Mouse (Mus musculus) liver, embryonic 13.5 days (tissue): ENCODE data around the gene F11r. TPM values are rescaled to one million over a fixed set of nuclear protein-coding genes. Genes with fewer than 3 reads are reported as not detected.
"Not testable (repeated sequence)": the region's sequence is repeated elsewhere in the genome, so short reads cannot be mapped to it uniquely, and the experiment has no call there.

Experiments
- ATAC-seq: fragments of 200-750 bp; cut with Nextera tagmentation; 2 replicates; pipeline ENCODE4 v1.8.0; 2017; ENCODE audit warnings: low read depth, mild to moderate bottlenecking, moderate number of reproducible peaks, moderate library complexity
- DNase-seq: peaks from one replicate; pipeline ENCODE4 v3.0.0; 2022
- H3K27ac ChIP-seq: fragments of 300-500 bp; sonication (generic); 2 replicates; pipeline ENCODE4 v1.5.1; 2015; ENCODE audit warnings: moderate library complexity, mild to moderate bottlenecking, inconsistent platforms
- H3K27me3 ChIP-seq: fragments of 300-500 bp; sonication (generic); 2 replicates; pipeline ENCODE4 v1.6.1; 2015; ENCODE audit warnings: mild to moderate bottlenecking, inconsistent platforms
- H3K36me3 ChIP-seq: fragments of 300-500 bp; sonication (generic); 2 replicates; pipeline ENCODE4 v1.6.1; 2015; ENCODE audit warnings: mild to moderate bottlenecking, inconsistent platforms
- H3K4me1 ChIP-seq: fragments of 300-500 bp; sonication (generic); replicated peaks from 2 replicates; pipeline ENCODE4 v1.6.1; 2015; ENCODE audit warnings: inconsistent platforms
- H3K4me2 ChIP-seq: fragments of 300-500 bp; sonication (generic); 2 replicates; pipeline ENCODE4 v1.6.1; 2015; ENCODE audit warnings: inconsistent platforms, mild to moderate bottlenecking, moderate library complexity
- H3K4me3 ChIP-seq: fragments of 300-500 bp; sonication (generic); replicated peaks from 2 replicates; pipeline ENCODE4 v1.5.1; 2015; ENCODE audit warnings: mild to moderate bottlenecking, inconsistent platforms
- H3K9ac ChIP-seq: fragments of 300-500 bp; sonication (generic); 2 replicates; pipeline ENCODE4 v1.6.1; 2015; ENCODE audit warnings: mild to moderate bottlenecking, inconsistent platforms
- H3K9me3 ChIP-seq: fragments of 300-500 bp; sonication (generic); replicated peaks from 2 replicates; pipeline ENCODE4 v1.6.1; 2016; ENCODE audit warnings: inconsistent platforms
- WGBS: fragments of 180-500 bp; shearing (Covaris S2); methylation state at CpG from one replicate; pipeline ENCODE4 v1.1.7; 2015; ENCODE audit not compliant: insufficient replicate concordance; 5-methylcytosine and 5-hydroxymethylcytosine counted together
- polyA plus RNA-seq: library from polyadenylated mRNA; unstranded; fragments of >200 nt; fragmentation: Nextera tagmentation; extraction: Ambion mirVana; gene quantifications from 2 replicates; pipeline ENCODE4 v1.2.1, GENCODE M21; 2015

F11r gene
- polyA plus RNA-seq, 1 experiment from 2014 or later = 20.6 TPM

- not testable (repeated sequence) for H3K27ac ChIP-seq, H3K9ac ChIP-seq, H3K27me3 ChIP-seq, DNase-seq, H3K4me2 ChIP-seq, H3K9me3 ChIP-seq, H3K4me1 ChIP-seq, H3K36me3 ChIP-seq, ATAC-seq, H3K4me3 ChIP-seq
- 81% methylated on average over 8 of the region's 8 CpGs for WGBS
These were observed 34.6 kb downstream of the F11r start for GRCm38 (mm10) chr1:171471941-171472340.

DNA sequence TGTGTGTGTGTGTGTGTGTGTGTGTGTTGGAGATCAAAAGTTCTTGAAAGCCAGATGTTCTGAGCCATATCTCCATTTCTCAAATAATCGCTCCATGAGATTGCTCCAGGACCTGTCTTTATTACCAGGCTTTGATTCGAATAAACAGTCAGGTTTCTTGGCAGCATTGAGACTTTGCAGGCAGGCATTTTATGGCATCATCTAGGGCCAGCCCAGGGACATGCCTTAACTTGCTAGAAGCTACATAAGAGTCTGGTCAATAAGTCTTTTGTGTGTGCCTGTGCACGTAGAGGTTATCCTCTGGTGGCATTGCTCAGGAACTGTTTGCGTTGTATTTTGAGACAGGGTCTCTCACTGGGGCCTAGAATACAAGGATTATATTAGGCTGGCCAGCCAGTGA lies 36.2 kb downstream of the F11r start:
- Histone ChIP-seq H3K4me3 (no peak overlapping the region), H3K4me2 (no peak overlapping the region), H3K27ac (no peak overlapping the region), H3K9ac (no peak overlapping the region), H3K36me3 (no peaks in the 10 kb centered on the region), H3K9me3 (no peaks in the 10 kb centered on the region), H3K4me1 (peaks cover 10% of the 10 kb centered on the region), H3K27me3 (no peaks in the 10 kb centered on the region)
- no peak for DNase-seq
- ATAC-seq = no peak
- 59% methylated on average over 4 of the region's 4 CpGs for WGBS

- WGBS = 51% methylated on average over 9 of the region's 9 CpGs
- Histone ChIP-seq H3K4me2 (no peak overlapping the region), H3K36me3 (no peaks in the 10 kb centered on the region), H3K27me3 (no peaks in the 10 kb centered on the region), H3K9ac (no peak overlapping the region), H3K9me3 (no peaks in the 10 kb centered on the region), H3K4me3 (no peak overlapping the region), H3K4me1 (peaks cover 11% of the 10 kb centered on the region), H3K27ac (no peak overlapping the region)
- ATAC-seq = no peak
- no peak for DNase-seq
These were observed 36.7 kb downstream of the F11r start for GRCm38 (mm10) chr1:171473920-171474640.

GRCm38 (mm10) chr1:171477123-171477522 lies 39.8 kb downstream of the F11r start:
- no peak for DNase-seq
- WGBS = 57% methylated on average over 8 of the region's 8 CpGs
- no peak overlapping the region for H3K4me2 ChIP-seq
- no peak overlapping the region for H3K27ac ChIP-seq
- 0 out of 2 replicates have a peak, but pooled peaks cover under 1% of the 10 kb centered on the region for H3K9me3 ChIP-seq
- no peaks in the 10 kb centered on the region for H3K27me3 ChIP-seq
- H3K4me3 ChIP-seq = no peak overlapping the region
- H3K36me3 ChIP-seq = no peaks in the 10 kb centered on the region
- ATAC-seq = no peak
- H3K4me1 ChIP-seq = peaks cover 11% of the 10 kb centered on the region
- H3K9ac ChIP-seq = no peak overlapping the region

DNA sequence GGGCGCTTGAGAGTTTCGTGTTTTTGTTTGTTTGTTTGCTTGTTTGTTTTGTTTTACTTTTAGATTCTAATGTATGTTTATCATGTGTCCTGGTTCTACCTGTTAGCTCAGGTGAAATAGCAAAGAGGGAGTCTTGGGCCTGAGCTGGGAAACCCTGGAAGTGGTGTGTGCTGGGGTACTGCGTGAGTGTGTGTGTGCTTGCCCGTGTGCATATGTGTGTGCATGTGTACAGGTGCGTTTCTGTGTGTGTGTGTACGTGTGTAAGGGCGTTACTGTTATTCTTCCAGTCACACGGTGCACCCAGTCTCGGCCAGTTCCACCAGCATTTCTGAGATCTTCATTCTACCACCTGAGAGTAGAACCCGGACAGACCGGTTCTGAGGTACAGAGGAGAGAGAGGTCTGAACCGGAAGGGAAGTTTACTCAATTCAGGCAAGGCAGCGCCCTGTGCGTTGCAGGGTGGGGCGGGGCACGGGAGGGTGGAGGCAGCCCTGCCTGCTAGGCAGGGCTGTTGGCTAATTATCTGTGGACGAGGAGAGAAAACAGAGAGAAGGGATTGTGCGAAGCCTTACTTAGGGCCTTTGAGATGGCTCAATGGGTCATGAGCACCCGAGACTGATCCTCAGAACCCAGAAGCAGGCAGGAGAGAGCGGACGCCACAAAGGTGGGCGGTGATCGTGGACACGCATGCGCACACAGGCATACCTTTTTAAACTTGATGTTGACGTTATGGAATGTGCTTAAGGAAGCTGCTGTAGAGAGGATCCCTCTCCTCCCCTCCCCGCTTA lies 40.6 kb downstream of the F11r start:
- Histone ChIP-seq H3K4me2 (peak overlapping the region; percentile 48), H3K36me3 (peaks cover 2% of the 10 kb centered on the region; the same call in 1 of the 2 replicates), H3K9me3 (peaks cover 4% of the 10 kb centered on the region), H3K9ac (peak overlapping the region; percentile 49), H3K27ac (no peak overlapping the region), H3K27me3 (no peaks in the 10 kb centered on the region), H3K4me1 (peaks cover 11% of the 10 kb centered on the region), H3K4me3 (peak overlapping the region; percentile 39)
- DNase-seq = peak; percentile 39
- ATAC-seq = peak; percentile 65
- WGBS = 53% methylated on average over 27 of the region's 27 CpGs

GRCm38 (mm10) chr1:171478968-171479367 lies 41.6 kb downstream of the F11r start:
- H3K36me3 ChIP-seq = peaks cover 3% of the 10 kb centered on the region; the same call in 1 of the 2 replicates
- WGBS = 38% methylated on average over 2 of the region's 2 CpGs
- H3K4me3 ChIP-seq = no peak overlapping the region
- no peak overlapping the region for H3K9ac ChIP-seq
- peaks cover 10% of the 10 kb centered on the region for H3K9me3 ChIP-seq
- H3K27ac ChIP-seq = no peak overlapping the region
- no peak for DNase-seq
- peaks cover 11% of the 10 kb centered on the region for H3K4me1 ChIP-seq
- H3K4me2 ChIP-seq = no peak overlapping the region
- no peaks in the 10 kb centered on the region for H3K27me3 ChIP-seq
- ATAC-seq = no peak

GRCm38 (mm10) chr1:171494241-171494640 lies 56.9 kb downstream of the F11r start:
- no peaks in the 10 kb centered on the region for H3K27me3 ChIP-seq
- H3K4me1 ChIP-seq = no peaks in the 10 kb centered on the region
- no peak for ATAC-seq
- H3K4me3 ChIP-seq = no peak overlapping the region
- H3K9ac ChIP-seq = no peak overlapping the region
- H3K36me3 ChIP-seq = no peaks in the 10 kb centered on the region
- H3K9me3 ChIP-seq = peaks cover 11% of the 10 kb centered on the region
- H3K27ac ChIP-seq = no peak overlapping the region
- no peak overlapping the region for H3K4me2 ChIP-seq
- DNase-seq = no peak
- WGBS = 85% methylated on average over 13 of the region's 13 CpGs

DNA sequence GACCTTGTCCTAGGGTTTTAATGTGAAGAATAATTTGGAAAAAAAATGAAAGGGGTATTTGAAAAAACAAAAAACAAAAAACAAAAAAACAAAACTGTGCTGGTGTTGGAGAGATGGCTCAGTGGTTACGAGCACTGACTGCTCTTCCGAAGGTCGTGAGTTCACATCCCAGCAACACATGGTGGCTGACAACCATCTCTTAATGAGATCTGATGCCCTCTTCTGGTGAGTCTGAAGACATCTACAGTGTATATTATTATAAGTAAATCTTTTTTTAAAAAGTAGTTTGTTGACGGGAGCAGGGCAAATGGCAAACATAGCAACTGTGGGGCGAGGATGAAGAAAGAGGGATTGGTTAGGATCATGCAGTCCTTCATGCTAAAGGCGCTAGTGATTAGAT lies 58.0 kb downstream of the F11r start:
- ATAC-seq = no peak
- Histone ChIP-seq H3K9me3 (peaks cover 6% of the 10 kb centered on the region; the same call in 1 of the 2 replicates), H3K4me2 (no peak overlapping the region), H3K4me3 (no peak overlapping the region), H3K27ac (no peak overlapping the region), H3K4me1 (no peaks in the 10 kb centered on the region), H3K36me3 (no peaks in the 10 kb centered on the region), H3K9ac (no peak overlapping the region), H3K27me3 (no peaks in the 10 kb centered on the region)
- DNase-seq = no peak
- 71% methylated on average over 6 of the region's 6 CpGs for WGBS

DNA sequence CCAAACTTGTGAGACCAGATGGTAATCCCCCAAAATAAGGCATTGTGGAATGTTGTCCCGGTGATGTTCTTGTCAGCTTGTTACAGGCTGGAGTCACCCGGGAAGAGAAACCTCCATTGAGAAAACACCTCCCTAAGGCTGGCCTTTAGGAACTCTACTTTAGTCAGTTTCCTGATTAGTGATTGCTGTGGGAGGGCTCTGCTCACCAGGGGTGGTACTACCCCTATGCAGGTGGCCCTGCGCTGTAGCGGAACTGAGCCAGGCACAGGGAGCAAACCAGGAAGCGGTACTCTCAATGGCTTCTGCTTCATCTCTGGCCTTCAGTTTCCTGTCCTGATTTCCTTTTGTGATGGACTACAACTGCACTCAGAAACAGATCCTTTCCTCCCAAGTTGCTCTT lies 62.5 kb downstream of the F11r start:
- WGBS = 66% methylated on average over 5 of the region's 5 CpGs
- no peak for ATAC-seq
- H3K4me1 ChIP-seq = peaks cover 21% of the 10 kb centered on the region

DNA sequence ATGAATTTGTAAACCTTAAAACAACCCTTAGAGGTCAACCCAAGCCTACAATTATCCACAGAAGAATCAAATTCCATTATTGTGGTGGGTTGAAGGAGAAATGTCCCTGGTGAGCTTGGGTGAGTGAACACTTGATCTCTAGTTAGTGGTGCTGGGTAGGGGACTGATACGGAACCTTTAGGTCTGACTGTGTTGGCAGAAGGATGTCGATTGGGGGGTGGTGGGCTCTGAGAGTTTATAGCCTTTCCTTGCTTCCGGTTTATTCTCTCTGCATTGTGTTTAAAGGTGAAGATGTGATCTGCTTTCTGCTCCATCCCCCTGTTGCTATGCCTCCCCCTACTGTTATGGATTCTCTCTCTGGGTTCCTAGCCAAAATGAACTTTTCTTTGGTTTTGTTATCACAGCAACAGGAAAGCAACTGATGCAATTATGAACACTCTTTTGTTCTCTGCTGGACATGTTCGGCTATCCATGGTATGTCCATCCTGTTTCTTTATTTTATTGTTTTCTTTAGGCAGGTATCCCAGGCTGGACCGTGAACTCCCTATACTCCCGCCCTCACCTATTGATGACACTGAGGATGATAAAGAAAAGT lies 63.8 kb downstream of the F11r start:
- Histone ChIP-seq H3K9ac (no peak overlapping the region), H3K4me3 (no peak overlapping the region), H3K36me3 (no peaks in the 10 kb centered on the region), H3K27me3 (no peaks in the 10 kb centered on the region), H3K4me2 (no peak overlapping the region), H3K9me3 (no peaks in the 10 kb centered on the region), H3K27ac (peak overlapping the region; percentile 75; the same call in 1 of the 2 replicates), H3K4me1 (peaks cover 24% of the 10 kb centered on the region)
- DNase-seq (no peak), ATAC-seq (no peak)
- WGBS = 53% methylated on average over 6 of the region's 6 CpGs

More for the DNA sequence above, 62.5 kb downstream of the F11r start:
- Histone ChIP-seq H3K27me3 (no peaks in the 10 kb centered on the region), H3K9ac (no peak overlapping the region), H3K9me3 (no peaks in the 10 kb centered on the region), H3K4me3 (no peak overlapping the region), H3K36me3 (no peaks in the 10 kb centered on the region), H3K27ac (no peak overlapping the region), H3K4me2 (no peak overlapping the region)
- no peak for DNase-seq

DNA sequence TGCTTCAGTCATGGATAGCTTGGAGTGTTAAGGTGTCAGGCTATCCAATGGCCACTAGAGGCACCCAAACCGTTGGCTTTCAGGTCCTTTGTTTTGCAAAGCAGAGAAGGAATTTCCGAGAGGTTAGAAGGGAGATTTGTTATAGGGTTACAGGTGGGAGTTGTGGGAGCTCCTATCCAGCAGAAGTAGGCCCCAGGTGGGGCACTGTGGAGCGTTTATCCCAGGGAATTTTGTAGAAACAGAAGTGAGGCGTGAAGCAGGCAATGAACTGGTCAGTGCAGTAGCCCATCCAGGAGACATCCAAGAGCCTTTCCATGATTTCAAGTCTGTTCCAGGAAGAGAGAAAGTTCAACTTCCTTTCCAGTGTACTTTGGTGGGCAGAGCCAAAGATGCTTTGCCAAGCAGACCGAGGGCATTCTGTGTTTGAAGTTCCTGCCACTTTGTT lies 64.3 kb downstream of the F11r start:
- Histone ChIP-seq H3K4me1 (peaks cover 24% of the 10 kb centered on the region), H3K27me3 (no peaks in the 10 kb centered on the region), H3K9me3 (no peaks in the 10 kb centered on the region), H3K9ac (peak overlapping the region; percentile 20; the same call in 1 of the 2 replicates), H3K36me3 (no peaks in the 10 kb centered on the region), H3K4me3 (no peak overlapping the region), H3K27ac (peak overlapping the region; percentile 75), H3K4me2 (peak overlapping the region; percentile 24)
- 8% methylated on average over 5 of the region's 5 CpGs for WGBS
- ATAC-seq = no peak
- DNase-seq = no peak
